Mouse (Mus musculus) adrenal gland (tissue): Measurements from ENCODE around the gene Cdk17.

Source experiments
- intact Hi-C: fragments of 180-260 bp; cut with DNase I; formaldehyde crosslinking; loops from one replicate; pipeline ENCODE4 v1.15.1; 2025
- microRNA-seq, 2 experiments: library from miRNA; unstranded; fragments of <30 nt; microRNA quantifications; one replicate each; pipeline ENCODE4; 2019

Cdk17 gene

DNA sequence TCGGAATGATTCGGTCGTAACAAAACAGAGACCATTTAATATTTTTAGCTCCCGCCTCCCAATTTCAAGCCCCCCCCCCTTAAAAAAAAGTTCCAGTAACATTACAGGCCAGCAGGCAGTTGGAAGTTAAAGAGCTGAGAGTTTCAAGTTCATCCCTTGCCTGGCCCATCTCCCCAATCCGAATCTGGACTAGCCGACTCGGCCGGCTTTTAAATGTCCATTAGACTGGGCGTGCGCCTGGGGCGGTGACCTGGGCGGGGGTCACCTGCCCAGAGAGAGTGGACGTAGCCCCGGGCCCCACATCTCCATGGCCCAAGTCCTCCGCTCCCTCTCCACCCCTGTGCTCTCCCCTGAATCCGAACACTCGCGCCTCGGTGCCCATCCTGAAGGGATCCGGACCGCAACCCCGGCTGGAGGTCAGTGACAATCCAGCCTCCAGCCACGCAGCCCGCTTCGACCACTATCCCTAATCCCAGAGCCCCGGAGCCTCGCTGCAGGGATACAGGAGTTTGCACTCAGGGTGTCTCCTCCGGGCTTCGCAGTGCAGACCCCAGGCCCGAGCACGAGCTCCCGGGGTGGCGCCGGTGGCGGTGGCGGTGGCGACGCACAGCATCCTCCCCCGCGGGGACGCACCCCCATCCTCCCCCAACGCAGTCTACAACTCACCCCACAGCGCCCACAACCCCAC is 149.4 kb downstream of the Cdk17 start:
- intact Hi-C loops: no loop called here

GRCm38 (mm10) chr10:93310721-93311411 is 150.2 kb downstream of the Cdk17 start, which contains the start of gene Elk3:
Gene Elk3, minus strand, starts transcription at chr10:93311135.
- intact Hi-C loops: no loop called here

- intact Hi-C loops: no loop called here
Observed at GRCm38 (mm10) chr10:93311576-93311975, 150.9 kb downstream of the Cdk17 start.

Small RNA genes lying within 50 kb of the gene (microRNA-seq; reads per million reads assigned to microRNA genes)
- gene Mir1931: 0.23 to 0.62 reads per million in 2 experiments
